Mouse (Mus musculus): ENCODE data around the gene Aspdh. TPM values are rescaled to one million over a fixed set of nuclear protein-coding genes. Genes with fewer than 3 reads are reported as not detected.

The Aspdh gene
- polyA plus RNA-seq, 1 experiment from 2014 or later: 1.1 TPM

DNA sequence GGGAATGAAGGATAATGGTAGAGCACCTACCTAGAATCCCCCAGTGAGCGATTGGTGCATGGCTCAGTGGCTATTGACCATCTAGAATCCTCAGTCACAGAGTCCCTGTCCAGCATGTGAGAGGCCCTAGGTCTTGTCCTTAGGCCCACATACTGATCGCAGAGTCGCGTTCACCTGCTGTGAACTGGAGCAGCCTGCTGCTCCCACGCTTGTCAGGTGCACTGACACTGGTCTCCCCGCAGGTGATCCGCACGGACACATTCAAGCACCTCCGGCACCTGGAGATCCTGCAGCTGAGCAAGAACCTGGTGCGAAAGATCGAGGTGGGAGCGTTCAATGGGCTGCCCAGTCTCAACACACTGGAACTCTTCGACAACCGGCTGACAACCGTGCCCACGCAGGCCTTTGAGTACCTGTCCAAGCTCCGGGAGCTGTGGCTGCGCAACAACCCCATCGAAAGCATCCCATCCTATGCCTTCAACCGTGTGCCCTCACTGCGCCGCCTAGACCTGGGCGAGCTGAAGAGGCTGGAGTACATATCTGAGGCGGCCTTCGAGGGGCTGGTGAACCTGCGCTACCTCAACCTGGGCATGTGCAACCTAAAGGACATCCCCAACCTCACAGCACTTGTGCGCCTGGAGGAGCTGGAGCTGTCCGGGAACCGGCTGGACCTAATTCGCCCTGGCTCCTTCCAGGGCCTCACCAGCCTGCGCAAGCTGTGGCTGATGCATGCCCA is 4.3 kb upstream of the Aspdh start:
- Histone ChIP-seq H3K4me3 (ENCODE audit: low read depth, low read length) (no peak overlapping the region), H3K36me3 (ENCODE audit: control insufficient read depth, insufficient read depth, low read length) (no peaks in the 10 kb centered on the region), H3K27me3 (ENCODE audit: control insufficient read depth, insufficient read depth, low read length) (peaks cover 32% of the 10 kb centered on the region), H3K9ac (replicated peaks; ENCODE audit: low read depth, low read length) (no peak overlapping the region), H3K4me2 (replicated peaks; ENCODE audit: low read depth, low read length) (no peak overlapping the region), H3K27ac (ENCODE audit: low read length) (no peak overlapping the region), H3K9me3 (ENCODE audit: control insufficient read depth, low read depth, low read length) (no peaks in the 10 kb centered on the region), H3K4me1 (ENCODE audit: control insufficient read depth, insufficient read depth, low read length) (no peaks in the 10 kb centered on the region)
- ATAC-seq (ENCODE audit: insufficient number of reproducible peaks, insufficient read depth, low FRiP score, low read depth): no peak
- 72% methylated on average over 31 of the region's 31 CpGs for WGBS

DNA sequence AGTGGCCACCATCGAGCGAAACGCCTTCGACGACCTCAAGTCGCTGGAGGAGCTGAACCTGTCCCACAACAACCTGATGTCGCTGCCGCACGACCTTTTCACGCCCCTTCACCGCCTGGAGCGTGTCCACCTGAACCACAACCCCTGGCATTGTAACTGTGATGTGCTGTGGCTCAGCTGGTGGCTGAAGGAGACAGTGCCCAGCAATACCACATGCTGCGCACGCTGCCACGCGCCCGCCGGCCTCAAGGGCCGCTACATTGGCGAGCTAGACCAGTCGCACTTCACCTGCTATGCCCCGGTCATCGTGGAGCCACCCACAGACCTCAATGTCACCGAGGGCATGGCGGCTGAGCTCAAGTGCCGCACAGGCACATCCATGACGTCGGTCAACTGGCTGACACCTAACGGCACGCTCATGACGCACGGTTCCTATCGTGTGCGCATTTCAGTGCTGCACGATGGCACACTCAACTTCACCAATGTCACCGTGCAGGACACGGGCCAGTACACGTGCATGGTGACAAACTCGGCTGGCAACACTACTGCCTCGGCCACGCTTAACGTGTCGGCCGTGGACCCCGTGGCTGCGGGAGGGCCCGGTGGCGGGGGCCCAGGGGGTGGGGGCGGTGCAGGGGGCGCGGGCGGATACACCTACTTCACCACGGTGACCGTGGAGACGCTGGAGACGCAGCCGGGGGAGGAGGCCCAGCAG is 3.5 kb upstream of the Aspdh start:
- H3K9me3 ChIP-seq (ENCODE audit: control insufficient read depth, low read depth, low read length): no peaks in the 10 kb centered on the region
- H3K36me3 ChIP-seq (ENCODE audit: control insufficient read depth, insufficient read depth, low read length): no peaks in the 10 kb centered on the region
- no peak for ATAC-seq (ENCODE audit: insufficient number of reproducible peaks, insufficient read depth, low FRiP score, low read depth)
- no peaks in the 10 kb centered on the region for H3K4me1 ChIP-seq (ENCODE audit: control insufficient read depth, insufficient read depth, low read length)
- WGBS: 51% methylated on average over 57 of the region's 57 CpGs
- H3K4me3 ChIP-seq (ENCODE audit: low read depth, low read length): no peak overlapping the region; the same call in 1 of the 2 replicates
- no peak overlapping the region; the same call in 1 of the 2 replicates for H3K4me2 ChIP-seq (replicated peaks; ENCODE audit: low read depth, low read length)
- H3K27ac ChIP-seq (ENCODE audit: low read length): no peak overlapping the region
- H3K27me3 ChIP-seq (ENCODE audit: control insufficient read depth, insufficient read depth, low read length): peaks cover 32% of the 10 kb centered on the region
- no peak overlapping the region for H3K9ac ChIP-seq (replicated peaks; ENCODE audit: low read depth, low read length)

DNA sequence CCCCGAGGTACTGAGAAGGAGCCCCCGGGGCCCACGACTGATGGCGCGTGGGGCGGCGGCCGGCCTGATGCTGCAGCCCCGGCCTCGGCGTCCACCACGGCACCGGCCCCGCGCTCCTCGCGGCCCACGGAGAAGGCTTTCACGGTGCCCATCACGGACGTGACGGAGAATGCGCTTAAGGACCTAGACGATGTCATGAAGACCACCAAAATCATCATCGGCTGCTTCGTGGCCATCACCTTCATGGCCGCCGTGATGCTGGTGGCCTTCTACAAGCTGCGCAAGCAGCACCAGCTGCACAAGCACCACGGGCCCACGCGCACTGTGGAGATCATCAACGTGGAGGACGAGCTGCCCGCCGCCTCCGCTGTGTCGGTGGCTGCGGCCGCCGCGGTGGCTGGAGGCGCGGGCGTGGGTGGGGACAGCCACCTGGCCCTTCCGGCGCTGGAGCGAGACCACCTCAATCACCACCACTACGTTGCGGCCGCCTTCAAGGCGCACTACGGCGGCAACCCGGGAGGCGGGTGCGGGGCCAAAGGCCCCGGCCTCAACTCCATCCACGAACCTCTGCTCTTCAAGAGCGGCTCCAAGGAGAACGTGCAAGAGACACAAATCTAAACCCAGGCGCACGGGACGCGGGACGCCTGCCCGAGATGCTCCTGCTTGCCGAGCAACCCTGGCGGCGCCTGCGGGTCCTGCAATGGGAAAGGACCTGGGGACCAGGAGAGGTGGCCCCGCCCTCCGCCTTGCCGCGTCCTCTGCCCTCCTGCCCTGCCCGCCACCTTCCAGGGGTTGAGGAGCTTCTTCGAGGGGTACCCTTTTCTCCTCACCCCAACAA is 2.8 kb upstream of the Aspdh start:
- H3K9me3 ChIP-seq (ENCODE audit: control insufficient read depth, low read depth, low read length): no peaks in the 10 kb centered on the region
- H3K27me3 ChIP-seq (ENCODE audit: control insufficient read depth, insufficient read depth, low read length): peaks cover 32% of the 10 kb centered on the region
- no peak overlapping the region for H3K9ac ChIP-seq (replicated peaks; ENCODE audit: low read depth, low read length)
- WGBS: 14% methylated on average over 77 of the region's 77 CpGs
- H3K4me3 ChIP-seq (ENCODE audit: low read depth, low read length): peak overlapping the region; percentile 24
- H3K36me3 ChIP-seq (ENCODE audit: control insufficient read depth, insufficient read depth, low read length): no peaks in the 10 kb centered on the region
- peaks cover 2% of the 10 kb centered on the region; the same call in 1 of the 2 replicates for H3K4me1 ChIP-seq (ENCODE audit: control insufficient read depth, insufficient read depth, low read length)
- H3K27ac ChIP-seq (ENCODE audit: low read length): no peak overlapping the region
- ATAC-seq (ENCODE audit: insufficient number of reproducible peaks, insufficient read depth, low FRiP score, low read depth): no peak
- peak overlapping the region; percentile 39 for H3K4me2 ChIP-seq (replicated peaks; ENCODE audit: low read depth, low read length)

DNA sequence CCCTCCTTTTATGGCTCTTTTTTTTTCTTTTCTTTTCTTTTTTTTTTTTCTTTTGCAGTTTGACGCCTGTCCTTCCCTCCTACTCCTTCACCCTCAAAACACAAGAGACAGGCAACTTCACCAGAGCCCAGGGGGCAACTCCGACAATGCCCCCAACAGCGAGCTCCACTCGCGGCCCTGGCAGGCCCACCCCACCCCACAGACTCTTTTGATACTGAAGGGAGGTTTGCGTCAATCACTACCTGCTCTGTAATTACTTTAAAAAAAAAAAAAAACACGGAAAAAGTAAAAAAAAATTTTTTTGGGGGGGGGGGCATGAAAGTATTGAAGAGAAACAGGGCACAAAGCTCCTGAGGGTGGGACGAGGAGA is 2.1 kb upstream of the Aspdh start:
- Histone ChIP-seq H3K36me3 (ENCODE audit: control insufficient read depth, insufficient read depth, low read length) (no peaks in the 10 kb centered on the region), H3K9me3 (ENCODE audit: control insufficient read depth, low read depth, low read length) (no peaks in the 10 kb centered on the region), H3K4me1 (ENCODE audit: control insufficient read depth, insufficient read depth, low read length) (peaks cover 4% of the 10 kb centered on the region; the same call in 1 of the 2 replicates), H3K27me3 (ENCODE audit: control insufficient read depth, insufficient read depth, low read length) (peaks cover 32% of the 10 kb centered on the region), H3K4me3 (ENCODE audit: low read depth, low read length) (no peak overlapping the region), H3K9ac (replicated peaks; ENCODE audit: low read depth, low read length) (no peak overlapping the region), H3K4me2 (replicated peaks; ENCODE audit: low read depth, low read length) (no peak overlapping the region), H3K27ac (ENCODE audit: low read length) (no peak overlapping the region)
- no peak for ATAC-seq (ENCODE audit: insufficient number of reproducible peaks, insufficient read depth, low FRiP score, low read depth)
- 26% methylated on average over 8 of the region's 8 CpGs for WGBS

DNA sequence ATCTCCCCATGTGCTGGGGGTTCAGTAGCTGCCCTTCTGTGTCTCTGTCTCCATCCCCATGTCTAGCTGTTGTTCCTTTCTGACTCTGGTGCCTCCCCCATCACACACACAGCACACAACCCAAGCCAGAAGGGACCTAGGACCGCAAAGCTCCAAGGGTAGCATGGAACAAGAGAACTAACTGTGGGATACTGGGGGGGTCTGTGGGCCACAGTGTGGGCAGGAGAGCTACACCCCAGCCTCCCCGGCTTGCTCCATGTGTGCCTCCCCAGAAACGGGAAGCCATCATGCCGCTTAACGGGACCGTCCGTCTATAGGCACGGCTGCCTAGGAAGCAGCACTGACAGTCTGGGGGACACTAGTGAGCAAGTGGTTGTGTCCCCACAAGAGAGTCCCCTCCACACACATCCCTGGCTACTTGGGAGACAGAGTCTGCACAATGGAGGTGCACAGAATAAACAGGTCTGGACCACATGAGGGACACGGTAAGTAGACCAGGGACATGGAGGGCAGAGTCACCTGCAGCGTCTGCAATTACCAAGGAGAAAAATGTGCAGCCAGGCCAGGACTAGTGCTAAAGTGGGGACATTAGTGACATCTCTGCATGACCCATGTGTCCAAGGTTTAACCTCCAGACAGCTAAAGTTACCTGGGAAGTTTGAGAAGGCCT is 1.5 kb upstream of the Aspdh start:
- 73% methylated on average over 10 of the region's 10 CpGs for WGBS
- Histone ChIP-seq H3K4me1 (ENCODE audit: control insufficient read depth, insufficient read depth, low read length) (peaks cover 7% of the 10 kb centered on the region), H3K27me3 (ENCODE audit: control insufficient read depth, insufficient read depth, low read length) (peaks cover 32% of the 10 kb centered on the region), H3K27ac (ENCODE audit: low read length) (no peak overlapping the region), H3K36me3 (ENCODE audit: control insufficient read depth, insufficient read depth, low read length) (no peaks in the 10 kb centered on the region), H3K9ac (replicated peaks; ENCODE audit: low read depth, low read length) (no peak overlapping the region), H3K4me3 (ENCODE audit: low read depth, low read length) (no peak overlapping the region), H3K9me3 (ENCODE audit: control insufficient read depth, low read depth, low read length) (no peaks in the 10 kb centered on the region), H3K4me2 (replicated peaks; ENCODE audit: low read depth, low read length) (no peak overlapping the region)
- no peak for ATAC-seq (ENCODE audit: insufficient number of reproducible peaks, insufficient read depth, low FRiP score, low read depth)

DNA sequence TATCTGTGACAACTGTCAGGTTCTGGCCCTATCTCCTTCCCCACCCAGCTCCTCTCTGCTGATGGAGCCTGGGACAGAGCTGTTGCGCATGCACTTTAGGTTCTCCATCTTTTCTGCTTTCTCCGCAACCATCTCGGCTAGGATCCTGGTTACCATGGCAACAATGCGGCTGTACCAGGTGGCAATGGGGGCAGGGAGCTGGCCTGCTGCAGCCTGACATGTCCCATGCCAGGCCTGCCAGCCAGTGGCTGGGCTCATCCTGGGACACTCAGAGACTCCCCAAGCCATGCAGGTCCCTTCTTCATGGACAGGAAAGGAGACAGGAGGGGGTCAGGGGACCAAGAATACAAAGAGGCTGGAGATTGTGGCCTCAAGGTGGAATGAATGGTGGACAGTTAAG is 680 bp upstream of the Aspdh start:
- H3K27me3 ChIP-seq (ENCODE audit: control insufficient read depth, insufficient read depth, low read length): peaks cover 32% of the 10 kb centered on the region
- 32% methylated on average over 4 of the region's 4 CpGs for WGBS
- ATAC-seq (ENCODE audit: insufficient number of reproducible peaks, insufficient read depth, low FRiP score, low read depth): no peak

DNA sequence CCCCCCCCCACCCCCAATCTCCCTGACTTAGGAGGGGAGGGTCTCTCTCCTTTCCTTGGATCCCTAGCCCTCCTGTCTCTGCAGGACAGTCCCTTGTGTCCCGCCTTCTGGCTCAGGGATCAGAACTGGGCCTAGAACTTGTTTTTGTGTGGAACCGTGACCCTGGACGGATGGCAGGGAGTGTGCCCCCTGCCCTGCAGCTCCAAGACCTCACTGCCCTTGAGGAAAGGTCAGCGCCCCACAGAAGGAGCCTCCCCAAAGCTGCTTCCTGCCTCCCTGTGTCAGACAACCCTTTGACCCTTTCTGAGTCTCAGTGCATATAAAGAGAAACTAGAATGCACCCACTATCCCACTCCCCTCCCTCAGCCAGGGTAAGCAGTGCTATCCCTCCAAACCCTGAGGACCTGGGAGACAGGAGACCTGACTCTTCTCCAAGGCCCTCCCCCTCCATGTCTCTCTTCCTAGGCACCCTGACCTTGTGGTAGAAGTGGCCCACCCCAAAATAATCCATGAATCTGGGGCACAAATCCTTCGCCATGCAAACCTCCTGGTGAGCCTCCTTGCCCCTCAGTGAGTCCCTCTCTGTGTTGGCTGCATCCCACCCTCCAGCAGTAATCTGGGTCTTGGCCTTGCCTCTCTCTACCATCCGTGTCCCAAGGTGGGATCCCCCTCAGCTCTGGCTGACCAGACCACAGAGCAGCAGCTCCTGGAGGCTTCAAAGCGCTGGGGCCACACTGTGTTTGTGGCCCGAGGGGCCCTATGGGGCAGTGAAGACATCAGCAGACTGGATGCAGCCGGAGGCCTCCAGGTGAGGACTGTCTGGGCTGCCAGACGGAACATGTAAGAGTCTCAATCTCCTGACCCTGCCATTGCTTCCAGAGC is 1.1 kb downstream of the Aspdh start:
- WGBS: 76% methylated on average over 10 of the region's 10 CpGs
- no peaks in the 10 kb centered on the region for H3K9me3 ChIP-seq (ENCODE audit: control insufficient read depth, low read depth, low read length)
- no peak for ATAC-seq (ENCODE audit: insufficient number of reproducible peaks, insufficient read depth, low FRiP score, low read depth)
- no peaks in the 10 kb centered on the region; the same call in 1 of the 2 replicates for H3K36me3 ChIP-seq (ENCODE audit: control insufficient read depth, insufficient read depth, low read length)
- no peak overlapping the region for H3K4me3 ChIP-seq (ENCODE audit: low read depth, low read length)
- H3K27me3 ChIP-seq (ENCODE audit: control insufficient read depth, insufficient read depth, low read length): peaks cover 24% of the 10 kb centered on the region
- no peak overlapping the region for H3K9ac ChIP-seq (replicated peaks; ENCODE audit: low read depth, low read length)
- peaks cover 8% of the 10 kb centered on the region for H3K4me1 ChIP-seq (ENCODE audit: control insufficient read depth, insufficient read depth, low read length)
- no peak overlapping the region for H3K27ac ChIP-seq (ENCODE audit: low read length)
- H3K4me2 ChIP-seq (replicated peaks; ENCODE audit: low read depth, low read length): no peak overlapping the region

More for the DNA sequence above, 680 bp upstream of the Aspdh start:
- Histone ChIP-seq H3K27ac (ENCODE audit: low read length) (no peak overlapping the region), H3K9me3 (ENCODE audit: control insufficient read depth, low read depth, low read length) (no peaks in the 10 kb centered on the region), H3K4me1 (ENCODE audit: control insufficient read depth, insufficient read depth, low read length) (peaks cover 8% of the 10 kb centered on the region), H3K36me3 (ENCODE audit: control insufficient read depth, insufficient read depth, low read length) (no peaks in the 10 kb centered on the region; the same call in 1 of the 2 replicates), H3K4me3 (ENCODE audit: low read depth, low read length) (no peak overlapping the region), H3K9ac (replicated peaks; ENCODE audit: low read depth, low read length) (no peak overlapping the region), H3K4me2 (replicated peaks; ENCODE audit: low read depth, low read length) (no peak overlapping the region)

Data from stomach, embryonic 14.5 days (tissue).